Mouse (Mus musculus) c-Kit-positive CD71-positive TER-119-negative erythroid progenitor cells, embryonic 14.5 days (primary cell): ENCODE data around the gene Pik3ap1.

Source experiments
- DNase-seq: peaks from one replicate; pipeline ENCODE4 v3.0.0-alpha.2; 2013; ENCODE audit warnings: low read depth

Pik3ap1 gene

GRCm38 (mm10) chr19:41369557-41370460 is 15.1 kb downstream of the Pik3ap1 start:
- no peak for DNase-seq

GRCm38 (mm10) chr19:41366854-41367517 is 17.9 kb downstream of the Pik3ap1 start:
- no peak for DNase-seq

- DNase-seq, result no peak
These were observed 18.6 kb downstream of the Pik3ap1 start for GRCm38 (mm10) chr19:41366192-41366853.

- no peak for DNase-seq
These were observed 19.3 kb downstream of the Pik3ap1 start for GRCm38 (mm10) chr19:41365570-41365969.

GRCm38 (mm10) chr19:41364509-41364908 is 20.4 kb downstream of the Pik3ap1 start:
- DNase-seq, result no peak

GRCm38 (mm10) chr19:41362963-41363362 is 21.9 kb downstream of the Pik3ap1 start:
- no peak for DNase-seq

- DNase-seq, result no peak
These were observed 24.4 kb downstream of the Pik3ap1 start for GRCm38 (mm10) chr19:41360459-41360858.

- no peak for DNase-seq
These were observed 30.5 kb downstream of the Pik3ap1 start for GRCm38 (mm10) chr19:41354287-41354951.

- DNase-seq, result no peak
These were observed 35.3 kb downstream of the Pik3ap1 start for GRCm38 (mm10) chr19:41349624-41350023.

- DNase-seq, result no peak
These were observed 36.7 kb downstream of the Pik3ap1 start for GRCm38 (mm10) chr19:41348161-41348560.

- no peak for DNase-seq
These were observed 37.6 kb downstream of the Pik3ap1 start for GRCm38 (mm10) chr19:41347326-41347725.

GRCm38 (mm10) chr19:41346099-41346850 is 38.6 kb downstream of the Pik3ap1 start:
- no peak for DNase-seq

GRCm38 (mm10) chr19:41345028-41345741 is 39.7 kb downstream of the Pik3ap1 start:
- DNase-seq, result no peak

- no peak for DNase-seq
These were observed 40.3 kb downstream of the Pik3ap1 start for GRCm38 (mm10) chr19:41344666-41345027.

- no peak for DNase-seq
These were observed 42.3 kb downstream of the Pik3ap1 start for GRCm38 (mm10) chr19:41342592-41343090.

GRCm38 (mm10) chr19:41341677-41342076 is 43.2 kb downstream of the Pik3ap1 start:
- no peak for DNase-seq

- DNase-seq, result no peak
These were observed 45.7 kb downstream of the Pik3ap1 start for GRCm38 (mm10) chr19:41339020-41339836.

GRCm38 (mm10) chr19:41338379-41338778 is 46.5 kb downstream of the Pik3ap1 start:
- DNase-seq, result no peak

- no peak for DNase-seq
These were observed 49.2 kb downstream of the Pik3ap1 start for GRCm38 (mm10) chr19:41335721-41336120.

- DNase-seq, result no peak
These were observed 51.9 kb downstream of the Pik3ap1 start for GRCm38 (mm10) chr19:41332986-41333385.
